Mouse (Mus musculus): ENCODE measurements around the gene Cysrt1.
A peak's percentile ranks its signal among the peaks of the same experiment; 100 is the strongest.

Cysrt1 gene

GRCm38 (mm10) chr2:25242101-25242506 lies at the start of gene Cysrt1, which contains the start of gene Rnf208:
Cysrt1 (minus strand) TSS chr2:25242452.
Rnf208 (plus strand) TSS chr2:25242255.
- DNase-seq (ENCODE audit: low spot score in 2 of 2), result no peak

- DNase-seq (ENCODE audit: low spot score in 2 of 2), result peak in 1 of 2 experiments; percentile 17
Measured at GRCm38 (mm10) chr2:25291184-25292053, 49.2 kb upstream of the Cysrt1 start.

GRCm38 (mm10) chr2:25290816-25291130 lies 48.5 kb upstream of the Cysrt1 start:
- no peak for DNase-seq (ENCODE audit: low spot score in 2 of 2)

- peak; percentile 13 to 14 for DNase-seq (ENCODE audit: low spot score in 2 of 2)
Measured at GRCm38 (mm10) chr2:25290101-25290815, 48.0 kb upstream of the Cysrt1 start.

GRCm38 (mm10) chr2:25289651-25290050 lies 47.4 kb upstream of the Cysrt1 start, which contains the start of gene Lrrc26:
Lrrc26 (plus strand) TSS chr2:25289915.
- no peak for DNase-seq (ENCODE audit: low spot score in 2 of 2)

- DNase-seq (ENCODE audit: low spot score in 2 of 2), result peak in 1 of 2 experiments; percentile 9
Measured at GRCm38 (mm10) chr2:25288734-25289345, 46.6 kb upstream of the Cysrt1 start.

- DNase-seq (ENCODE audit: low spot score in 2 of 2), result peak in 1 of 2 experiments; percentile 11
Measured at GRCm38 (mm10) chr2:25287927-25288649, 45.8 kb upstream of the Cysrt1 start, which contains the start of gene Tmem210. Tmem210 (plus strand) TSS chr2:25288145.

GRCm38 (mm10) chr2:25286837-25287636 lies 44.8 kb upstream of the Cysrt1 start:
- peak; percentile 5 to 19 for DNase-seq (ENCODE audit: low spot score in 2 of 2)

GRCm38 (mm10) chr2:25286314-25286713 lies 44.1 kb upstream of the Cysrt1 start:
- DNase-seq (ENCODE audit: low spot score in 2 of 2), result peak in 1 of 2 experiments; percentile 14

- no peak for DNase-seq (ENCODE audit: low spot score in 2 of 2)
Measured at GRCm38 (mm10) chr2:25285551-25285950, 43.3 kb upstream of the Cysrt1 start.

- peak; percentile 68 to 91 for DNase-seq (ENCODE audit: low spot score in 2 of 2)
Measured at GRCm38 (mm10) chr2:25278928-25279882, 37.0 kb upstream of the Cysrt1 start.

GRCm38 (mm10) chr2:25273010-25273409 lies 30.8 kb upstream of the Cysrt1 start:
- DNase-seq (ENCODE audit: low spot score in 2 of 2), result no peak

GRCm38 (mm10) chr2:25272515-25272914 lies 30.3 kb upstream of the Cysrt1 start:
- DNase-seq (ENCODE audit: low spot score in 2 of 2), result no peak

- DNase-seq (ENCODE audit: low spot score in 2 of 2), result peak; percentile 98 to 99
Measured at GRCm38 (mm10) chr2:25271827-25272511, 29.7 kb upstream of the Cysrt1 start, which contains the start of the genes Ssna1 and Anapc2. Ssna1 (minus strand) TSS chr2:25272438. Anapc2 (plus strand) TSS chr2:25272478.

GRCm38 (mm10) chr2:25267746-25268309 lies 25.6 kb upstream of the Cysrt1 start:
- DNase-seq (ENCODE audit: low spot score in 2 of 2), result no peak

GRCm38 (mm10) chr2:25267241-25267640 lies 25.0 kb upstream of the Cysrt1 start:
- no peak for DNase-seq (ENCODE audit: low spot score in 2 of 2)

- no peak for DNase-seq (ENCODE audit: low spot score in 2 of 2)
Measured at GRCm38 (mm10) chr2:25266720-25267119, 24.5 kb upstream of the Cysrt1 start.

- DNase-seq (ENCODE audit: low spot score in 2 of 2), result peak in 1 of 2 experiments; percentile 35
Measured at GRCm38 (mm10) chr2:25265897-25266656, 23.8 kb upstream of the Cysrt1 start.
